Mouse (Mus musculus): Measurements from ENCODE around the gene Rcc2. TPM values are rescaled to one million over a fixed set of nuclear protein-coding genes. Genes with fewer than 3 reads are reported as not detected.
A peak's percentile ranks its signal among the peaks of the same experiment; 100 is the strongest.

Rcc2 gene
- 10 to 100 TPM; 51.8 to 51.9 TPM for total RNA-seq (2021)

GRCm38 (mm10) chr4:140700269-140701018 lies at the start of gene Rcc2:
Gene Rcc2 (plus strand): TSS chr4:140700541.
- DNase-seq (ENCODE audit: extremely low spot score in 1 of 2, low spot score in 2 of 2), result no peak
- intact Hi-C loops (cut with DNase I), result no loop called here

GRCm38 (mm10) chr4:140653835-140654583 lies 46.3 kb upstream of the Rcc2 start:
- intact Hi-C loops (cut with DNase I), result no loop called here
- DNase-seq (ENCODE audit: extremely low spot score in 1 of 2, low spot score in 2 of 2), result no peak

GRCm38 (mm10) chr4:140654798-140655197 lies 45.5 kb upstream of the Rcc2 start:
- intact Hi-C loops (cut with DNase I), result no loop called here
- no peak for DNase-seq (ENCODE audit: extremely low spot score in 1 of 2, low spot score in 2 of 2)

- intact Hi-C loops (cut with DNase I), result no loop called here
- no peak for DNase-seq (ENCODE audit: extremely low spot score in 1 of 2, low spot score in 2 of 2)
Measured at GRCm38 (mm10) chr4:140656529-140656928, 43.8 kb upstream of the Rcc2 start.

- intact Hi-C loops (cut with DNase I), result no loop called here
- peak; percentile 81 to 86 for DNase-seq (ENCODE audit: extremely low spot score in 1 of 2, low spot score in 2 of 2)
Measured at GRCm38 (mm10) chr4:140657681-140658575, 42.4 kb upstream of the Rcc2 start.

- intact Hi-C loops (cut with DNase I), result no loop called here
Measured at GRCm38 (mm10) chr4:140661406-140662022, 38.8 kb upstream of the Rcc2 start.

GRCm38 (mm10) chr4:140662453-140662852 lies 37.9 kb upstream of the Rcc2 start:
- intact Hi-C loops (cut with DNase I), result no loop called here
- DNase-seq (ENCODE audit: extremely low spot score in 1 of 2, low spot score in 2 of 2), result no peak

More at GRCm38 (mm10) chr4:140661406-140662022, 38.8 kb upstream of the Rcc2 start:
- no peak for DNase-seq (ENCODE audit: extremely low spot score in 1 of 2, low spot score in 2 of 2)

- intact Hi-C loops (cut with DNase I), result no loop called here
Measured at GRCm38 (mm10) chr4:140662882-140663585, 37.3 kb upstream of the Rcc2 start.

GRCm38 (mm10) chr4:140665053-140665452 lies 35.3 kb upstream of the Rcc2 start:
- intact Hi-C loops (cut with DNase I), result no loop called here
- no peak for DNase-seq (ENCODE audit: extremely low spot score in 1 of 2, low spot score in 2 of 2)

More at GRCm38 (mm10) chr4:140662882-140663585, 37.3 kb upstream of the Rcc2 start:
- no peak for DNase-seq (ENCODE audit: extremely low spot score in 1 of 2, low spot score in 2 of 2)

- no peak for DNase-seq (ENCODE audit: extremely low spot score in 1 of 2, low spot score in 2 of 2)
Measured at GRCm38 (mm10) chr4:140665760-140666159, 34.6 kb upstream of the Rcc2 start, which contains the start of gene Arhgef10l. Gene Arhgef10l (minus strand): TSS chr4:140666012.

GRCm38 (mm10) chr4:140667802-140668201 lies 32.5 kb upstream of the Rcc2 start:
- no peak for DNase-seq (ENCODE audit: extremely low spot score in 1 of 2, low spot score in 2 of 2)
- intact Hi-C loops (cut with DNase I), result no loop called here

More at GRCm38 (mm10) chr4:140665760-140666159, 34.6 kb upstream of the Rcc2 start, which contains the start of gene Arhgef10l:
- intact Hi-C loops (cut with DNase I), result no loop called here

- no peak for DNase-seq (ENCODE audit: extremely low spot score in 1 of 2, low spot score in 2 of 2)
- intact Hi-C loops (cut with DNase I), result loop anchor here (2.0 to 10.0 kb wide), 4 partner anchors 81 to 799 kb away; partner anchors contain the start of gene Igsf21
Measured at GRCm38 (mm10) chr4:140673527-140674264, 26.6 kb upstream of the Rcc2 start.

GRCm38 (mm10) chr4:140674345-140674926 lies 25.9 kb upstream of the Rcc2 start:
- intact Hi-C loops (cut with DNase I), result loop anchor here (2.0 to 10.0 kb wide), 4 partner anchors 82 to 800 kb away; partner anchors contain the start of gene Igsf21
- peak; percentile 47 to 89 for DNase-seq (ENCODE audit: extremely low spot score in 1 of 2, low spot score in 2 of 2)

GRCm38 (mm10) chr4:140679038-140679437 lies 21.3 kb upstream of the Rcc2 start:
- intact Hi-C loops (cut with DNase I), result loop anchor here (5.0 to 10.0 kb wide), 4 partner anchors 33 to 804 kb away; partner anchors contain the start of gene Igsf21
- DNase-seq (ENCODE audit: extremely low spot score in 1 of 2, low spot score in 2 of 2), result peak in 1 of 2 experiments; percentile 63

GRCm38 (mm10) chr4:140679723-140680380 lies 20.5 kb upstream of the Rcc2 start:
- intact Hi-C loops (cut with DNase I), result loop anchor here (5.0 to 10.0 kb wide), 5 partner anchors 32 to 805 kb away; partner anchors contain the start of gene Igsf21
- DNase-seq (ENCODE audit: extremely low spot score in 1 of 2, low spot score in 2 of 2), result peak; percentile 78 to 84
